Mouse (Mus musculus): Measurements from ENCODE around the gene Stc2.
A peak's percentile ranks its signal among the peaks of the same experiment; 100 is the strongest.

Gene Stc2

DNA sequence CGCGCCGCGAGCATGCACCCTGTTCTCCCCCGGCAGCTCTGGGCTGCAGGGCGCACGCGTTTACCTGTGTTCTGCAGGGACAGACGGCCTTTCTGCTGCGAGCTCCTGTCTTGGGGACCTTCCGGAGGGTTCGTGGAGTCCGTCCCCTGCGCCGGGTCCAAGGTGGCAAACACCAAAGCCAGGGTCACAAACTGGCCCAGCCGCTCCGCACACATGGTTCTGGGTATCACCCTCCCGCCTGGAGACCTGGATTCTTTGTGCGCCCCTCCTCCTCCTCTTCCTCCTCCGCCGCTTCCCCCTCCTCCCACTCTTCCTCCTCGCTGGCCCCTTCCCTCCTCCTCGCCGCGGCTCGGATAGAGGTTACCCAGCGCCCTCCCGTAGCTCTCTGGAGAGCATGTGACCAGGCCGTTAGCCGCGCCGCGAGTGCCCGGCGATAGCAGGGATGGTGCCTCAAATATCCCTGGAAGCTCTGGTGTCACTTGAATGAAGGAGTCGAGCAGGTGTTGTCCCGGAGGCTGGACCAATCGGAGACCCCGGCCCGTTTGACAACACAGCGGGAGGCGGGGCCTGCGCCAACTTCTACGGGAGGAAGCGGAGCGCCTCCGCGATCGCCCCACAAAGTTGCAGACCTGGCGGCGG lies at the start of gene Stc2:
TSS of gene Stc2 (minus strand) at position 427 of the 639 bp plus-strand sequence.
- DNase-seq (ENCODE audit: extremely low read depth, low read depth) = peak; percentile 91

DNA sequence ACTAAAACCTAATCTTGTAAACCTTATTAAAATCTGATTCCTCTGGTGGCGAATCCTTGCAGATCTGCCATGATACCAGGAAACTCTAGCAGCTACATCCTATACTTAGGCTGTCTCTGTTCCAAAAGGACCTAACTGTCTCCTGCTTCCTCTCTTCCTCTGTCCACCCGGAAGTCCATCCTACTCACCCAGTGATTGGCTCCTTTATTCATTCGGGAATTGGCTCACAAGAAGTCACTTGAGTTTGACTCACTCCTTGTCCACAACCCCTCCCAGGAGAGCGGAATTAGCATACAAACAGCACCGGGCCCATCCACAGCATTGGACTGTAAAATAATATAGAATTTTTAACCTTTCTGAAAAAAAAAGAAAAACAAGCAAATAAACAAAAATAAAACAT lies 47.2 kb upstream of the Stc2 start:
- DNase-seq (ENCODE audit: extremely low read depth, low read depth) = no peak

- DNase-seq (ENCODE audit: extremely low read depth, low read depth) = no peak
Observed at GRCm38 (mm10) chr11:31412376-31412775, 42.5 kb upstream of the Stc2 start.

GRCm38 (mm10) chr11:31406736-31407135 lies 36.9 kb upstream of the Stc2 start:
- no peak for DNase-seq (ENCODE audit: extremely low read depth, low read depth)

DNA sequence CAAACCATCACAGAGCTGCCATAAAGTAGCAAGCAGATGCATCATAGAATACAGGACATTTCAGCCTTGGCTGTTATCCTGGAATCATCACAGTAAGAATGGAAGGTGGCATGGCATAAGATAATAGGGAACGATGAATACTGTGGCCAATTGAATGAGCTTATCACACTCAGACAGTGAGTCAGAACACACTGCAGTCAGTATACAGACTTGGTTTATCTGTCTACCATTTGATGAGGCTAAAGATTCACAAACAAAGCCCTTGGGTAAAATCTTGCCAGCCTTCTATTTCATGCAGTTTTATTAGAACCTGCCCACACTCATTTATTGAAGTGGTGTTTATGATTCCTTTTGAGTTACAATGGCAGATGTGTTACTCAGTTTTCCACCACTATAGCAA lies 33.2 kb upstream of the Stc2 start:
- DNase-seq (ENCODE audit: extremely low read depth, low read depth) = no peak

DNA sequence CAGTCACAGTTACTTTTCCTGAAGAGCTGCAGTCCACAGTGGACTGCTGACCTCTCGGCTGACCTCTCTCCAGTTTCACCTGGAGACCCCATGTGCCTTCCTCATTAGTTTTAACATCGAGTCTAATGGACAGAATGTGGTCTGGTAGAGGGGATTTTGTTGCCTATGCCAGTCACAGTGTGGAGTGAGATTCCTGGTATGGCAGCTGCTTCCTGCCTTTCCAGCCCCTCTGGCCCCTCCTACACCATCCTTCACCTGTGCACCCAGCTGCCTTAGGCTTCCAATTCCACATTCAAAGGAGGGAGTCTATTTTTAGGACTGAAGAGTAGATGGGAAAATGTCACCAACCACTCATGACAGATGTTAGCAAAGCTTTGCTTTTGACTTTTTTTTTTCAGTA lies 28.7 kb upstream of the Stc2 start:
- DNase-seq (ENCODE audit: extremely low read depth, low read depth) = no peak

- DNase-seq (ENCODE audit: extremely low read depth, low read depth) = peak; percentile 54
Observed at GRCm38 (mm10) chr11:31396638-31397417, 27.0 kb upstream of the Stc2 start.

DNA sequence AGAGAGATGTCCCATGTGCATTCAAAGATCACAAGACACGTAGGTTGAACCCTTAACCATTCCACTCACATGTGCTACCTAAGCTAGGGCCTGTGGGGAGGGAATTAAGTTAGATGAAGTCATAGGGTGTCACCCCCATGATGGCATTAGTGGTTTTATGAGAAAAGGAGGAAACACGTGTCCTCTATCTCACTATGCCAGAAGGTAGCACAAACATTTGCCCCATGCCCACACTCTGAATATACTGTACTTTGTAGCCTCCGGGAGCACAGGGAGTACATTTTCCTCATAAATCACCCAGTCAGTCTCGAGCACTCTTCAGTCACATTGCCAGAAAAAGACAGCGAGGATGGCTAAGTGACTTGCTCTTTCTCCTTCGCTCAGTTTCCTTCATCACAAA lies 24.2 kb upstream of the Stc2 start:
- DNase-seq (ENCODE audit: extremely low read depth, low read depth) = peak; percentile 56

GRCm38 (mm10) chr11:31392340-31392739 lies 22.5 kb upstream of the Stc2 start:
- DNase-seq (ENCODE audit: extremely low read depth, low read depth) = no peak

- DNase-seq (ENCODE audit: extremely low read depth, low read depth) = no peak
Observed at GRCm38 (mm10) chr11:31388890-31389289, 19.0 kb upstream of the Stc2 start.

- no peak for DNase-seq (ENCODE audit: extremely low read depth, low read depth)
Observed at GRCm38 (mm10) chr11:31387526-31387925, 17.7 kb upstream of the Stc2 start.

DNA sequence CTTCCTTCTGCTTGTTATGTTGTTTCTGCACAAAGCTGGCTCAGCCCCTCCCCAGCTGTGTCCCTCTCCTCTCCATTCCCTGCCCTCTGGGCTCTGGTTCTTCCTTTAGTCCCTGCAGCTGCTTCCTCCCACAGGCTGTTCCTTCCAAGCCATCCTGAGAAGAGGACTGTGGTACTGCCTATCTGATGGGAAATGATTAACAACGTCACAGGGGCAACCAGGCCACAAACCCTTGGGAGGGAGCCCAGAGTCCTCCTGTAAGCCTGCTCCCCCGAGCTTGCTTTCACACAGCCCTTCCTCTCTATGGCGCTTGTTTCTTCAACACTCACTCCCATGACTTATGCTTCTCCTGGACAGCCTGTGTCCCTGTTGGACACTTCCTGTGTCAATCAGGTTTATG lies 16.7 kb upstream of the Stc2 start:
- DNase-seq (ENCODE audit: extremely low read depth, low read depth) = peak; percentile 41

- DNase-seq (ENCODE audit: extremely low read depth, low read depth) = no peak
Observed at GRCm38 (mm10) chr11:31383968-31384367, 14.1 kb upstream of the Stc2 start.

GRCm38 (mm10) chr11:31382145-31382544 lies 12.3 kb upstream of the Stc2 start:
- no peak for DNase-seq (ENCODE audit: extremely low read depth, low read depth)

GRCm38 (mm10) chr11:31373438-31373837 lies 3.6 kb upstream of the Stc2 start:
- no peak for DNase-seq (ENCODE audit: extremely low read depth, low read depth)

GRCm38 (mm10) chr11:31372206-31372605 lies 2.3 kb upstream of the Stc2 start:
- DNase-seq (ENCODE audit: extremely low read depth, low read depth) = no peak

DNA sequence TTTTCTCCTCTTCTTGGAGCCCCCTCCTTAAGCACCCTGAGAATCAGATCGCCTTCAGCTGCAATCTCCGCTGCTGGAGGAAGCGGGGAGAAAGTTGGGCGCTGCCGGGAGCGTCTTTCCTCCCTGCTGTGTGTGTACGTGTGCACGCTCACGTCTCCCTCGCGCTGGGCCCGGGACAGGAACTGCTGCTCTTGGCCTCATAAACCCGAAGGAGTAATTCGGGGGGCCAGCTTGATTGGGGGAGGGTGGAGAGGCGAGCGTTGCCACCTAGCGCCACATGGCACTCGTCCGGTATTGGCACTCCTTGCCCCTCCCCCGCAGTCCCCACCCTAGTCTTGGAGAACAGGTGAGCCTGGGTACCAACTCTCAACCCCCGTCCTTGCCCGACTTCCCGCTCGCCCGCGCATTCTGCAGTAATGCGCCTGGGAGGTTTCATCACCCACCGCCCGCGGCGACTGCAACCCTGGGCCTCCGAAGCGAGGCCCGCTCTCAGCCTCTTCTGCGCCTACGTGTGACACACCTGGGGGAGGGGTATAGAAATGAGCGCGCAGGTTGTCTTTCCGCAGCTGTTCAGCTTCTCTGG lies 1.5 kb upstream of the Stc2 start:
- DNase-seq (ENCODE audit: extremely low read depth, low read depth) = no peak

DNA sequence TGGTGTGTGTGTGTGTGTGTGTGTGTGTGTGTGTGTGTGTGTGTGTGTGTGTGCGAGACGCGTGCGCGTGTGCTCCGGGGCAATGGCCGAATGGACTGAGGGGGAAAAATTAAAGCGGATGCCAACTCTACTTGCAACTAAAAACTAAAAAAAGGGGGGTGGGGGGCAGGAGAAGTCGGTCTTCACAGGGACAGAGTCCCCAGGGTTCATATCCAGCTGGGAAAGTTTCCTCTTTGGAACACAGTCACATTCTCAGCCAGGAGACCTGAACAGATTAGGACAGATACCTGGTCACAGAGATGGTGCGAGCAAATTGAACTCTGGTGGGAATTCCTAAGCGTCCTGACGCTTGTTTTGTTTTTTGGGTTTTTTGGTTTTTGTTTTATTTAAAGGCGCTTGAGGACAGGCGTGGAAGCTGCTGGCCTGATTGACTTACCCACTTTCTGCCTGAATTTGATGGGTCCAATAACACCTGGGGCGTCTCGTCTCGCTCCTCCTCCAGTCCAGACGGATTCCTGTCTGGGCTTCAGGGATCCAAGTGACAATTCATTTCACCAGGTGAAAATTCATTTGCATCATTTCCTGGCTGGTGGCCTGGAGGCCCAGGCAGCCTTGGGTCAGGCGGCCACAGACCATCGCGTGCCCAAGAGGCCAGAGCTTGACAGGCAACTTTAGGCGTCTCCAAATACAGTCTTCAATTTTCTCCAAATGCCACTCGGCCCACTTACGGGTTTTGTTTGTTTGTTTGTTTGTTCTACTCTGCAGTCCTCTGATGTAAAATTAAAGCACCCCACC lies 759 bp upstream of the Stc2 start:
- no peak for DNase-seq (ENCODE audit: extremely low read depth, low read depth)

DNA sequence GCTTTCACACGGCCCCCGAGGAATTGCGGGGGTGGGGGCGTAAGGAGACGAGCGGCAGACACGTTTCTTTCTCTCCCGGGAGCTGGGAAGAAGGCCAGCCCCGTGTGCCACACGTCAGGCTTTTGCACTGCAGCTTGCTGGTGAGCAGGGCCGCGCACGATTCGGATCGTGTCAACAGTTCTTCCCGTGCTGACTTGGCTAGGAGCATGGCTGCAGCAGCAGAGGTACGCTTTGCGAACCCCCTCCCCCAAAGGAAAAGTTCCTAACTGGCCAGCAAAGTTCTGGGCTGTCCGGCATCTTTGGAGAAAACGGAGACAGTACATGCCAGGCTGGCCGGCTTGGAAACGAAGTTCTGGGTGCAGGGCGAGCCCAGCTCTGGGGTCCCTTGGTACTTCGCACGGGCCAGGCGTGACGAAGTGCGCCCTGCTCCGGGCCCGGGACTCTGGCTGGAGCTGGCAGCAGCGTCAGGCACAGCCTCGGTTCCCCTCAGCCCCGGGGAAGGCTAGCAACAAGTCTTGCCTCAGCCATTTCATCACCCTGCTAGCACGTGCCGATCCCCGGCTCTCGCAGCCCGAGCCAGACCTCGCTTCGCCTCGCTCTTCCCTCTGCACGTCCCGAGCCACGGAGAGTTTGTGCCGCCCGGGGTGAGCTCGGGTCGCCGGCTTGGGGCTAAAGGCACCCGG lies 768 bp downstream of the Stc2 start:
- no peak for DNase-seq (ENCODE audit: extremely low read depth, low read depth)

DNA sequence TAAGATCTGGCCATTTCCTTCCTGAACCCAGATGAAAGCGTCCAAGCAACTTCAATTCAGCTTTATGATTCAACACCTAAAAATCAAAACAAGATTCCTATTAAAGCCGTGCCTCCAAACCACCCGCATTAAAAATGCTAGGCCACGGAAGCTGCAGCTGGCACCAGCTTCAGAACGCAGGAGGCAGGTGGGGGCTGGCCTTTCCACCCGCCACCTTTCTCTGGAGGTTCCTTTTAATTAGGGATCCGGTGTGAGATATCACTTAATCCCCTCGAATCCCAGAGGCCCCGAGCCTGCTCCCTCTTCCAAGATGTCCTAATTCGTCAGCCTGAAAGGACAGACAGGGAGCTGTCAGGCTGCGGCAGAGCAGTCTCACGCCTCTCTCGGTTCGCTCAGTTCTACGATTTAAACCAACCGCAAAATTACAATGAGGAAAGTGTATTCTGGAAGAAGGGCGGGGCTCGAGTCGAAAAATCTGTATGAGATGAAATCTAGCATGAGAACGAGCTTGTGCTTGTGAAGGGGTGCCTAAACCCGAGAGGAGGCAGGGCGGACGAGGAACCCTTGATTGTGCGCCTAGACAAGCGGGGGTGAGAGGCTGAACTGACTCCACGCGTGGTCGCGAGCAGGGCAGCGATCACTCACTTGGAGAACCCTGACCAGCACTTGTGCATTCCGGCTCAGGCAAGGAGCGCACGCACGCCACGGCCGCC lies 1.5 kb downstream of the Stc2 start:
- DNase-seq (ENCODE audit: extremely low read depth, low read depth) = no peak

DNA sequence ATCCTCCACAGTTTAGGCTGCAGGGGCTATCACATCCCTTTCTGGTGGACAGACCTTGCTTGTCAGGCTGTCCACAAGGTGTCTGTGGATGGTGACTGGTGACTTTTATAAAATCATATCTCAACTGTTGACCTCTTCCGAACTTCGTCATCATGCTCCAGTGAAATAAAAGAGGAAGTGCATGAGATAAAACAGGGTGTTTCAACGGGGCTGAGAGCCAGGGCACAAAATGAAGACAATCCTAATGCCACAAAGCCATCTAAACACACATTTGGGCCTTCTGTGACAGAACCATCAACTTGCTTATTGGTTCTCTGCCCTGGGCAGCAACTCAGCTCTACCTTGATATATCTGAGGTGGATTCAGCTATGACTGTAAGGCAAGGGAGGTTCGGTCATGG lies 3.0 kb downstream of the Stc2 start:
- DNase-seq (ENCODE audit: extremely low read depth, low read depth) = no peak
